Mouse (Mus musculus): ENCODE results near the gene 2200002J24Rik. TPM values are rescaled to one million over a fixed set of nuclear protein-coding genes. Genes with fewer than 3 reads are reported as not detected.

Gene 2200002J24Rik
- polyA plus RNA-seq, 1 experiment from 2014 or later, result not detected

DNA sequence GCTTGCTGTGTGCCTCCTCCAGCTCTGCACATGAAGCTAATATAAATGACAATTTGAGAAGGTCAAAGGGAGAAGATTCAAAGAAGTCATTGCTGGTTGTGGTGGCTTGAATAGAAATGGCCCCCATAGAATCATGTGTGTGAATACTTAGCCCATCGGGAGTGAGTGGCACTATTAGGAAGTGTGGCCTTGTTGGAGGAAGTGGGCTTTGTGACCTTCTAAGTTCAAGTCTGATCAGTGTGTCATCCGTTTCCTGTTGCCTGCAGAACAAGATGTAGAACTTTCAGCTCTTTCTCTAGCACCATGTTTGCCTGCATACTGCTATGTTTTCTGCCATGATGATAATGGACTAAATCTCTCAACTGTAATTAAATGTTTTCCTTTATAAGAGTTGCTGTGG, 15.3 kb upstream of the 2200002J24Rik start:
- no peak for DNase-seq (ENCODE audit: low spot score)
- WGBS, result 79% methylated on average over 2 of the region's 2 CpGs
- H3K27me3 ChIP-seq (ENCODE audit: control insufficient read depth, insufficient read depth, low read length), result peaks cover 9% of the 10 kb centered on the region; the same call in 1 of the 2 replicates
- no peaks in the 10 kb centered on the region for H3K4me1 ChIP-seq (replicated peaks; ENCODE audit: control insufficient read depth, insufficient read depth, low read length)
- no peak overlapping the region for H3K9ac ChIP-seq (ENCODE audit: low read depth, low read length)
- H3K36me3 ChIP-seq (ENCODE audit: control insufficient read depth, insufficient read depth, low read length), result no peaks in the 10 kb centered on the region
- H3K4me3 ChIP-seq (ENCODE audit: low read depth, low read length), result no peak overlapping the region
- H3K4me2 ChIP-seq (replicated peaks; ENCODE audit: low read depth, low read length), result no peak overlapping the region
- no peaks in the 10 kb centered on the region for H3K9me3 ChIP-seq (ENCODE audit: control insufficient read depth, low read length)
- H3K27ac ChIP-seq (ENCODE audit: low read depth, low read length), result no peak overlapping the region
- no peak for ATAC-seq (ENCODE audit: low FRiP score)

DNA sequence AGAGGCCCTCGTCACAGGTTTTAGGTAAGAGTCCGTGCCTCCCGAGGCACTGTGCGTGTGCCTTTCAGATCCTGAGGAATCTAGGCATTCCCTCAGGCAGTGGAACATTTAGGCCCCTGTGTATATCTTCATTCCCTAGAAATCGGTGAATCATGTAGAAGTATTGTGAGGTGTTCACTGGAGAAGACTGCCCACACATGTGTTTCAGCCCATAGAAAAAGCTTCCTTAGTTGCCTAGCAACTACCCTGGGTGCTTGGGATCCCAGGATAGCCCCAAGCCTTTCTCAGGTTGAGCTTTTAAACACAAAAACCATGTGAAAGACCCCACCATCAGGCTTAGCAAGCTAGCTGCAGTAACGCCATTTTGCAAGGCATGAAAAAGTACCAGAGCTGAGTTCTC, 10.4 kb upstream of the 2200002J24Rik start:
- no peak for ATAC-seq (ENCODE audit: low FRiP score)
- DNase-seq (ENCODE audit: low spot score), result peak; percentile 5
- no peaks in the 10 kb centered on the region for H3K36me3 ChIP-seq (ENCODE audit: control insufficient read depth, insufficient read depth, low read length)
- 76% methylated on average over 6 of the region's 6 CpGs for WGBS
- H3K4me1 ChIP-seq (replicated peaks; ENCODE audit: control insufficient read depth, insufficient read depth, low read length), result no peaks in the 10 kb centered on the region
- H3K4me2 ChIP-seq (replicated peaks; ENCODE audit: low read depth, low read length), result no peak overlapping the region
- H3K9ac ChIP-seq (ENCODE audit: low read depth, low read length), result no peak overlapping the region
- no peak overlapping the region for H3K27ac ChIP-seq (ENCODE audit: low read depth, low read length)
- H3K9me3 ChIP-seq (ENCODE audit: control insufficient read depth, low read length), result no peaks in the 10 kb centered on the region
- peaks cover 9% of the 10 kb centered on the region; the same call in 1 of the 2 replicates for H3K27me3 ChIP-seq (ENCODE audit: control insufficient read depth, insufficient read depth, low read length)
- H3K4me3 ChIP-seq (ENCODE audit: low read depth, low read length), result no peak overlapping the region

DNA sequence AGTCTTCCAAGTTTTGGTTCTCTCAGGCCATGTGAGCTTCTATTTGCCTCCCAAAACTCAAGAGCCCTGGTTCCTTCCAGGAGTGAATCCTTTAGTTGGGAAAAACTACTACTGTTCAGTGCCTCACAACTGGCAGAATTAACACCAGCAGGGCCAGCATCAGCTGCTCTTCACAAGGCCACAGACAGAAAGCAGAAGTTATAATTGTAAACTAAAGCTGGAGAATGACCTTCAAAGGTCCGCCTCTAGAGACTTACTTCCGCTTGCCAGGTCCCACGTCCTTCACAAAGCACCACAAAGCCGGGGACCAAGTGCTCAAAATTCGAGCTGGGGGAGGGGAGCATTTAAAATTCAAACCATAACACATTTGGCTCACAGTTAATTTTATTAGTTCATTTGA, 625 bp upstream of the 2200002J24Rik start:
- H3K4me2 ChIP-seq (replicated peaks; ENCODE audit: low read depth, low read length), result no peak overlapping the region
- no peak overlapping the region for H3K4me3 ChIP-seq (ENCODE audit: low read depth, low read length)
- H3K9ac ChIP-seq (ENCODE audit: low read depth, low read length), result no peak overlapping the region
- H3K9me3 ChIP-seq (ENCODE audit: control insufficient read depth, low read length), result no peaks in the 10 kb centered on the region
- no peaks in the 10 kb centered on the region for H3K4me1 ChIP-seq (replicated peaks; ENCODE audit: control insufficient read depth, insufficient read depth, low read length)
- no peak for ATAC-seq (ENCODE audit: low FRiP score)
- 59% methylated on average over 5 of the region's 5 CpGs for WGBS
- H3K36me3 ChIP-seq (ENCODE audit: control insufficient read depth, insufficient read depth, low read length), result no peaks in the 10 kb centered on the region
- H3K27ac ChIP-seq (ENCODE audit: low read depth, low read length), result no peak overlapping the region
- no peak for DNase-seq (ENCODE audit: low spot score)
- no peaks in the 10 kb centered on the region for H3K27me3 ChIP-seq (ENCODE audit: control insufficient read depth, insufficient read depth, low read length)

DNA sequence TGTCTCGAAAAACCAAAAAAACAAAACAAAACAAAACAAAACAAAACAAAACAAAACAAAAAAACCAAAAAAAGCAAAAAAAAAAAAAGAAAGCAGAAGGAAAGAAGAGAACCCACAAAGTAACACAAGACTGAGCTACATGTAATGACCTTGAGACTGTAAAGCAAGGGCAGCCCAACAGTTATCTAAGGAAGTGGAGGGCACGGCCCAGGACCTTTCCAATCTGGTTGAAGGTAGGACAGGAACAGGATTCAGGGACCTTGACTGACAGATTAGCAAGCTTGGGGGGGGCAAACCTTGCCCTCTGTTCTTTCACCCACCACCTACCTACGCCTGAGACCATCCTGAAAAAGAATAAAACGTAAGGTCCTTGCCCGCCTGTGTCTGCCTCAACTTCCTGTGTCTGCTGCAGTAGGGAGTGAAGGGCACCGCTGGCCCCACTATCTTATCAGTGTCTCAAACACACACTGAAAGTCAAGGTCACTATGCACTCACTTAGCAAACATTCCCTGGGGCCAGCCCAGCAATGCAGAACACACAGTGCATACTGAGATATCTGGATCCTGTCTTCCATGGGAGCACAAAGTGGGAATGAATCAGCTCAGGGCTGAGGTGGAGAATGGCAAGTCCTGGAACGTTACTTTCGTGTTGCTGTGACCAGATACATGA, 7.6 kb downstream of the 2200002J24Rik start:
- WGBS, result 81% methylated on average over 8 of the region's 8 CpGs
- Histone ChIP-seq H3K9ac (ENCODE audit: low read depth, low read length) (no peak overlapping the region), H3K4me3 (ENCODE audit: low read depth, low read length) (no peak overlapping the region), H3K9me3 (ENCODE audit: control insufficient read depth, low read length) (no peaks in the 10 kb centered on the region), H3K4me2 (replicated peaks; ENCODE audit: low read depth, low read length) (no peak overlapping the region), H3K36me3 (ENCODE audit: control insufficient read depth, insufficient read depth, low read length) (no peaks in the 10 kb centered on the region), H3K4me1 (replicated peaks; ENCODE audit: control insufficient read depth, insufficient read depth, low read length) (no peaks in the 10 kb centered on the region), H3K27me3 (ENCODE audit: control insufficient read depth, insufficient read depth, low read length) (no peaks in the 10 kb centered on the region), H3K27ac (ENCODE audit: low read depth, low read length) (no peak overlapping the region)
- DNase-seq (ENCODE audit: low spot score), result no peak
- ATAC-seq (ENCODE audit: low FRiP score), result no peak

DNA sequence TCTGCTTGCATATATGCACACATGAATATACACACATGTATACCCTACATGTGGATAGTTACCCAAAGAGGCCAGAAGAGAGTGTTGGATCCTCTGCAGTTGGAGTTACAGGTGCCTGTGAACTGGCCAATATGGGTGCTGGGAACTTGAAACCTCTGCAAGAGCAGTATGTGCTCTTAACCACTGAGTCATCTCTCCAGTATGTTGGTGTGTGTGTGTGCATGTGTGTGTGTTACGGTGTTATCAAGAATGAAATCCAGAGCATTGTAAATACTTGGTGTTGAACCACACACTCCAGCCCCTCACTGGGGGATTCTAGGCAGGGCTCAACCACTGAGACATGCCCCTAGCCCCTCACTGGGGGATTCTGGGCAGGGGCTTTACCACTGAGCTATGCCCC, 8.7 kb downstream of the 2200002J24Rik start:
- no peak for DNase-seq (ENCODE audit: low spot score)
- no peak overlapping the region for H3K4me3 ChIP-seq (ENCODE audit: low read depth, low read length)
- H3K27me3 ChIP-seq (ENCODE audit: control insufficient read depth, insufficient read depth, low read length), result no peaks in the 10 kb centered on the region
- no peak overlapping the region for H3K9ac ChIP-seq (ENCODE audit: low read depth, low read length)
- H3K4me2 ChIP-seq (replicated peaks; ENCODE audit: low read depth, low read length), result no peak overlapping the region
- 88% methylated on average over 1 of the region's 1 CpGs for WGBS
- no peak for ATAC-seq (ENCODE audit: low FRiP score)
- no peaks in the 10 kb centered on the region for H3K36me3 ChIP-seq (ENCODE audit: control insufficient read depth, insufficient read depth, low read length)
- H3K4me1 ChIP-seq (replicated peaks; ENCODE audit: control insufficient read depth, insufficient read depth, low read length), result no peaks in the 10 kb centered on the region
- no peaks in the 10 kb centered on the region for H3K9me3 ChIP-seq (ENCODE audit: control insufficient read depth, low read length)
- H3K27ac ChIP-seq (ENCODE audit: low read depth, low read length), result no peak overlapping the region

DNA sequence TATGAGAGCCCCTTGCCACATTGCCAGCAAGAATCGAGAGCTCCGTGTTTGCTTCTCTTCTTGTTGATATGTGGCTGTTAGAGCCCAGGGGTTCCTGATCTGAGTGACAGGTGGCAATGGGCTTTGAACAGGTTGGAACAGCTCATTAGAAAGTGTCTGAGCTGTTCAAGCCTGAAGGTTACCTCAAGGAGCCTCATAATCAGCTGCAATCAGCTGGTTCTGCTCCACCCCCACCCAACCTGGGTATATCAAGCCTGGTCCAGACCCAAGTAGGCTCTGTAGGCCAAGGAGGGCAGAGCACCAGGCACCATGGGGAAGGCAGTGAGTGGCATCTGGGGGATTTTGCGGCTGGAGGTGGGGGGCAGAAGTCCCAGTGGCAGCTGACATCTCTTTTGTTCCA, 13.2 kb downstream of the 2200002J24Rik start, which contains the start of gene Atp4a:
Gene Atp4a (plus strand): TSS at position 268 of the 400 bp plus-strand sequence.
- H3K9me3 ChIP-seq (ENCODE audit: control insufficient read depth, low read length), result no peaks in the 10 kb centered on the region
- H3K4me3 ChIP-seq (ENCODE audit: low read depth, low read length), result no peak within 1 kb of the TSS
- H3K4me2 ChIP-seq (replicated peaks; ENCODE audit: low read depth, low read length), result no peak within 1 kb of the TSS
- H3K27me3 ChIP-seq (ENCODE audit: control insufficient read depth, insufficient read depth, low read length), result peaks cover 6% of the 10 kb centered on the region
- WGBS, result 77% methylated on average over 3 of the region's 3 CpGs
- no peak within 1 kb of the TSS for H3K9ac ChIP-seq (ENCODE audit: low read depth, low read length)
- no peaks in the 10 kb centered on the region for H3K36me3 ChIP-seq (ENCODE audit: control insufficient read depth, insufficient read depth, low read length)
- DNase-seq (ENCODE audit: low spot score) (no peak), ATAC-seq (ENCODE audit: low FRiP score) (no peak)
- H3K4me1 ChIP-seq (replicated peaks; ENCODE audit: control insufficient read depth, insufficient read depth, low read length), result no peaks in the 10 kb centered on the region
- no peak within 1 kb of the TSS for H3K27ac ChIP-seq (ENCODE audit: low read depth, low read length)

DNA sequence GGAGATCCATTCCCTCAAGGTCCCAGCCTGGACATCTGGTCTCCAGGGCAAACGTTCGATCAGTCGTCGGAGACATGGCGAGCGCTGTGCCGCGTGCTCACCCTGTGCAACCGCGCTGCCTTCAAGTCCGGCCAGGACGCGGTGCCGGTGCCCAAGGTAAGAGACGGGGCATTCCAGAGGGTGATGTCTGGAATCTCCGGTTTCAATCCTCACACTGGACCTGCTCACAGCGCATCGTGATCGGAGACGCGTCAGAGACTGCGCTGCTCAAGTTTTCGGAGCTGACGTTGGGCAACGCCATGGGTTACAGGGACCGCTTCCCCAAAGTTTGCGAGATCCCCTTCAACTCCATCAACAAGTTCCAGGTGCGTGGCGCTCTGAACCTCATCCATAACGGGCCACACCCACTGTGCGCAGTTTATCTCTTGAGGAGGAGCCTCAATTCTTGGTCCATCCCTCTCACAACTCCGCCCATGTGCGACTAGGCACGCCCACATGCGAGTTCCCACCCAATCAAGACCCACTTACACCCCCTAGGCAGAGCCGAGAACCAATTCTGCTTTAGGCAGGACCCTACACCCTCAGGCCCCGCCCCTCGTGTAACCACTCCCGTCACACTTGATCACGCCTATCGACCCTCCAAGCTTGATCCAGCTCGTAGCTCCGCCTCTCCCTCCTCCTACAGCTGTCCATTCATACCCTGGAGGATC, 18.4 kb downstream of the 2200002J24Rik start:
- Histone ChIP-seq H3K4me1 (replicated peaks; ENCODE audit: control insufficient read depth, insufficient read depth, low read length) (peaks cover 4% of the 10 kb centered on the region; the same call in 1 of the 2 replicates), H3K9me3 (ENCODE audit: control insufficient read depth, low read length) (no peaks in the 10 kb centered on the region), H3K27ac (ENCODE audit: low read depth, low read length) (no peak overlapping the region), H3K4me2 (replicated peaks; ENCODE audit: low read depth, low read length) (peak overlapping the region; percentile 53), H3K36me3 (ENCODE audit: control insufficient read depth, insufficient read depth, low read length) (no peaks in the 10 kb centered on the region), H3K27me3 (ENCODE audit: control insufficient read depth, insufficient read depth, low read length) (peaks cover 9% of the 10 kb centered on the region), H3K9ac (ENCODE audit: low read depth, low read length) (0 out of 2 replicates have a peak overlapping the region, but pooled peaks have one; percentile 19), H3K4me3 (ENCODE audit: low read depth, low read length) (peak overlapping the region; percentile 28)
- DNase-seq (ENCODE audit: low spot score) (peak; percentile 89), ATAC-seq (ENCODE audit: low FRiP score) (peak; percentile 94)
- 3% methylated on average over 43 of the region's 43 CpGs for WGBS

DNA sequence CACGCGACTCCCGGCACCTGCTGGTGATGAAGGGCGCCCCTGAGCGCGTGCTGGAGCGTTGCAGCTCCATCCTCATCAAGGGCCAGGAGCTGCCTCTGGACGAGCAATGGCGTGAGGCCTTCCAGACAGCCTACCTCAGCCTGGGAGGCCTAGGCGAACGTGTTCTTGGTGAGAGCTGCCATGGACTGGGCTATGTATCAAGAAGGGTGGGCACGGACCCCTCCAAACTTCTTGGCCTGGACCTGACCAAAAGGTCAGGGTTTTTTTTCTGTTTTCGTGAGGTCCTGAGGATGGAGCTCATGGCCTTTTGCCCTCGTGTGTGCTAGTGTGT, 19.0 kb downstream of the 2200002J24Rik start:
- Histone ChIP-seq H3K27ac (ENCODE audit: low read depth, low read length) (no peak overlapping the region), H3K9me3 (ENCODE audit: control insufficient read depth, low read length) (no peaks in the 10 kb centered on the region), H3K9ac (ENCODE audit: low read depth, low read length) (0 out of 2 replicates have a peak overlapping the region, but pooled peaks have one; percentile 19), H3K4me2 (replicated peaks; ENCODE audit: low read depth, low read length) (peak overlapping the region; percentile 53), H3K4me3 (ENCODE audit: low read depth, low read length) (peak overlapping the region; percentile 28), H3K27me3 (ENCODE audit: control insufficient read depth, insufficient read depth, low read length) (peaks cover 9% of the 10 kb centered on the region), H3K4me1 (replicated peaks; ENCODE audit: control insufficient read depth, insufficient read depth, low read length) (peaks cover 4% of the 10 kb centered on the region; the same call in 1 of the 2 replicates), H3K36me3 (ENCODE audit: control insufficient read depth, insufficient read depth, low read length) (no peaks in the 10 kb centered on the region)
- peak; percentile 68; the same call in 1 of the 2 replicates for ATAC-seq (ENCODE audit: low FRiP score)
- 13% methylated on average over 14 of the region's 14 CpGs for WGBS
- DNase-seq (ENCODE audit: low spot score), result no peak

DNA sequence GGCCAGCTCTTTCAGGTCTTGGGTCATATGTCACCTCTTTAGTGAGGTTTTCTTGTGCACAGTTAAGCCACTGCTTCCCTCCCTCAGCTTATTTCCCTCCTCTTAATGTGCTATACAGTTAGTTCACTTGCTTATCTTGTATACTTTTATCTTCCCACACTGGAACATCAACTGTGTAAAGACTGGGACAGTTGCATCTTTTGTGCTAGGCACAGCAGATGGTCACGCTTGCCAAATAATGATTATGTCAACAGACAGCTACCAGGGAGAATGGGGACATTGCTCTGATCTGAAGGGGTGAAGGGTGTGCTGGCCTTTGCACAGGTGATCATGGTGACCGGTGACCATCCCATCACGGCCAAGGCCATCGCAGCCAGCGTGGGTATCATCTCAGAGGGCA, 20.9 kb downstream of the 2200002J24Rik start:
- Histone ChIP-seq H3K4me2 (replicated peaks; ENCODE audit: low read depth, low read length) (no peak overlapping the region), H3K4me3 (ENCODE audit: low read depth, low read length) (no peak overlapping the region), H3K36me3 (ENCODE audit: control insufficient read depth, insufficient read depth, low read length) (no peaks in the 10 kb centered on the region), H3K27me3 (ENCODE audit: control insufficient read depth, insufficient read depth, low read length) (peaks cover 9% of the 10 kb centered on the region), H3K4me1 (replicated peaks; ENCODE audit: control insufficient read depth, insufficient read depth, low read length) (peaks cover 4% of the 10 kb centered on the region; the same call in 1 of the 2 replicates), H3K9me3 (ENCODE audit: control insufficient read depth, low read length) (no peaks in the 10 kb centered on the region), H3K27ac (ENCODE audit: low read depth, low read length) (no peak overlapping the region), H3K9ac (ENCODE audit: low read depth, low read length) (no peak overlapping the region)
- ATAC-seq (ENCODE audit: low FRiP score) (no peak), DNase-seq (ENCODE audit: low spot score) (no peak)
- WGBS, result 90% methylated on average over 5 of the region's 5 CpGs

All from hindbrain, embryonic 11.5 days (tissue).